Mouse (Mus musculus) ES-Bruce4 (cell line): ENCODE results near the gene Kitl. TPM values are rescaled to one million over a fixed set of nuclear protein-coding genes. Genes with fewer than 3 reads are reported as not detected.
A peak's percentile ranks its signal among the peaks of the same experiment; 100 is the strongest.

Experiments
- H3K27ac ChIP-seq: 2 replicates; pipeline ENCODE4 v1.5.1; 2012; ENCODE audit warnings: low read length, inconsistent platforms; ENCODE audit not compliant: insufficient read depth
- H3K27me3 ChIP-seq: 2 replicates; pipeline ENCODE4 v1.6.1; 2012; ENCODE audit warnings: mild to moderate bottlenecking, low read length, inconsistent platforms; ENCODE audit not compliant: control insufficient read depth, poor library complexity, insufficient read depth, severe bottlenecking
- H3K36me3 ChIP-seq: 2 replicates; pipeline ENCODE4 v1.6.1; 2012; ENCODE audit warnings: inconsistent platforms, mild to moderate bottlenecking, low read length, moderate library complexity; ENCODE audit not compliant: control insufficient read depth, poor library complexity, insufficient read depth, severe bottlenecking
- H3K4me1 ChIP-seq: one replicate; pipeline ENCODE4 v1.8.1; 2011; ENCODE audit warnings: low read length; ENCODE audit not compliant: control insufficient read depth, insufficient read depth
- H3K4me3 ChIP-seq: 2 replicates; pipeline ENCODE4 v1.5.1; 2011; ENCODE audit warnings: low read depth, mild to moderate bottlenecking, low read length
- H3K9ac ChIP-seq: 2 replicates; pipeline ENCODE4 v1.6.1; 2012; ENCODE audit warnings: low read depth, mild to moderate bottlenecking, inconsistent platforms; ENCODE audit not compliant: poor library complexity, severe bottlenecking
- H3K9me3 ChIP-seq: replicated peaks from 2 replicates; pipeline ENCODE4 v1.6.1; 2012; ENCODE audit warnings: mild to moderate bottlenecking, low read length, inconsistent platforms; ENCODE audit not compliant: control insufficient read depth, poor library complexity, insufficient read depth, severe bottlenecking
- CTCF ChIP-seq: IDR thresholded peaks from one replicate; pipeline ENCODE4 v1.8.1; 2011; ENCODE audit warnings: low read depth, low read length
- EP300 ChIP-seq: IDR thresholded peaks from 2 replicates; pipeline ENCODE4 v1.6.1; 2011; ENCODE audit warnings: low read depth, low read length; ENCODE audit not compliant: insufficient read depth
- POLR2A ChIP-seq: IDR thresholded peaks from one replicate; pipeline ENCODE4 v1.8.1; 2011; ENCODE audit warnings: low read length; ENCODE audit not compliant: insufficient read depth
- polyA plus RNA-seq: library from polyadenylated mRNA; stranded (reverse); fragments of >200 nt; gene quantifications from 2 replicates; pipeline ENCODE4 v1.2.4, GENCODE M21; 2011; ENCODE audit warnings: low read depth; ENCODE audit not compliant: missing spikeins, insufficient read depth, insufficient read length

Kitl gene
- polyA plus RNA-seq, 1 experiment: 8.9 TPM

DNA sequence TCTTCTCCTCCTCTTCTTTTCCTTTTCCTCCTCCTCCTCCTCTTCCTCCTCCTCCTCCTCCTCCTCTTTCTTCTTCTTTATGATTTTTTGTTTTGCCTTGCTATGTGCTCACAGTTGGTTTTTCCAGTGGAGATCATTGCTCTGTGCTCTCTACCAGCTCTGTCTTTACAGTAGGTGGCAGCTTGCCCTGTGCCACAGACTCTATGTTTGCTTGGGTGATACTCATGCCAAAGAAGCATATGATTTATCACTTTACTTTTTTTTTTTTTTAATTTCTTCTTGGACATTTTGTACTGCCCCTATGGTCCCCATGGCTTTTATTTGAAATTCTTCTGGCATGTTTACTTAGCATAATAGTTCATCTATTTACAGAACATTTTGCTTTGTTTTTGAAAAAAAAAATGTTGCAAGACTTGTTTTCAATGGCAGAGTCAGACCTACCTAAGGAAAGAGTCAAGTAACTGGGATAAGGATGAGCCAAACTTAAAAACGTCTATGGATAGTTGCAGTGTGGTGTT is 41.7 kb downstream of the Kitl start:
- Histone ChIP-seq H3K36me3 (no peaks in the 10 kb centered on the region), H3K9me3 (no peaks in the 10 kb centered on the region), H3K27ac (no peak overlapping the region), H3K4me1 (no peaks in the 10 kb centered on the region), H3K9ac (no peak overlapping the region), H3K4me3 (no peak overlapping the region), H3K27me3 (no peaks in the 10 kb centered on the region)
- TF ChIP-seq POLR2A (no peak), CTCF (no peak), EP300 (no peak)

DNA sequence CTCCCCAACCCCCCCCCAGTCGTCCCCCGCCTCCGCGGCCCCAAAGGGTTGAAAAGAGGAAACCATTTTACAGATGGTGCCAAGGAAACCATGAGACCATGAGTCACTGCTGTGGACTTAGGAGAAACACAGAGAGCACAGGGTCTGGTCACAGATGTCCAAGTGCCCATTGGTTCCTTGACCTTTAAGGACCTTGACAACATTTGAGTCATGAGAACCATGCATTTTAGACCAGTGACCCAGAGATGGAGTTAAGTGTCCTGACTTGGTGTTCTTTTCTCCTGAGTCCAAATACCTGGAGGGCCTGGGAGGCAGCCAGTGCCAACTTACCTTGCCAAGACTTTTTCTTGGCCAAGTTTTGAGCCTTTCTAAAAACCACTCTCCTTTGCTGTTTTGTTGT is 43.9 kb downstream of the Kitl start:
- H3K4me1 ChIP-seq: no peaks in the 10 kb centered on the region
- H3K27me3 ChIP-seq: no peaks in the 10 kb centered on the region
- H3K4me3 ChIP-seq: no peak overlapping the region
- H3K36me3 ChIP-seq: no peaks in the 10 kb centered on the region
- H3K27ac ChIP-seq: no peak overlapping the region
- no peaks in the 10 kb centered on the region for H3K9me3 ChIP-seq
- no peak overlapping the region for H3K9ac ChIP-seq
- TF ChIP-seq EP300 (no peak), CTCF (no peak), POLR2A (no peak)

DNA sequence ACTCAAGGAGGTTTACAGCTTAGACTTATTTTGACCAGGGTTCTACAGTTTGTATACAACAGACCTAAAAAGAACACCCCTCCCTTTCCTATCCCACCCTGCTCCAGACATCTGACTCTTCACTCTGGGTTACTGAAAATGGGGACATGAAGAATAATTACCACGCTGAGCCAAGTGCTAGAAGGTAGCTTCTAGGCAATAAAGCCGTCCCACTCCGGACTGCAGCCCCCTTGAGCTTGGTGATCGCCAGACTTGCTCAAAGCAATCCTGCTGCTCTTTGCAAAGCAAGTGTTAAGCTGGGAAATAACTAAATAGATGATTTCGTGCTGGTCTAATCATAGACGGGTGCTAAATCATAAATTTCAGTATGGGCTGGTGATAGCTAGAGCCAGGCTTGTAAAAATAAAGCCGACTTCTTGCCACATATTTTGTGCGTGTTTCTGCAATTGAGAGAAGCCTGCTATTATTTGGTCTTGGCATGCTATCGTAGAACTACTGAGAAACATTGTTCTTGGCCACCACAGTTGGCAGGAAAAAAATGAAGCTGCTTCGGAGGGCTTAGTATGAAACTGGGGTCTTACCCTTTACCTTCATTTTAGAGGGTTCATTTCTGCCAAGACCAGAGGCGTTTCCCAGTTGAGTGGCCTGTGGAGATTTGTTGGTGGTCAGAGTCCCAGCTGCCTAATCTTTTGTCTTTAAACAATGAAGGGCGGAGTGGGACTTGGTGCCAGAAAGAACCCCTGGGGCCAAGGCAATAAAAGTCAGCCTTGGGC is 50.3 kb downstream of the Kitl start:
- Histone ChIP-seq H3K9me3 (no peaks in the 10 kb centered on the region), H3K4me3 (no peak overlapping the region), H3K36me3 (no peaks in the 10 kb centered on the region), H3K27me3 (no peaks in the 10 kb centered on the region), H3K4me1 (peaks cover 2% of the 10 kb centered on the region), H3K9ac (no peak overlapping the region), H3K27ac (peak overlapping the region; percentile 51; the same call in 1 of the 2 replicates)
- no peak for TF ChIP-seq POLR2A
- TF ChIP-seq EP300: peak; percentile 76
- no peak for TF ChIP-seq CTCF

DNA sequence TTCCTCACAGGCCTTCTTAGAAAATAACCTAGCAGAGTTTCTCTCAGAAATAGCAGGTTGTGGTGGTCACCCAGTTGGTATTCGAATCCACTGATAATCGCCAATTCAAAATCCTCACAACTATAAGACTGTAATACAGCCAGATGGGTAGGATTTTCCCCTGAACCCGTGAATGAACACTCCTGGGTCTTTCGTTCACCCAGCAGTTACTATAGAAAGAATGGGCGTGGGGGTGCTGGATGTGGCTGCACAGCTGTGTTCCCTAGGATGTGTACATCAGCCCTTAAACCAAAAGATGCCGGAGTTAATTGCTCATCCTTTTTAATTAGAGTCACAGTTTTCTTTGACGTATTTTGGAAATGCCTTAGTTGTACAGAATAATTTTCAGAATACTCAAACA is 50.9 kb downstream of the Kitl start:
- Histone ChIP-seq H3K9me3 (no peaks in the 10 kb centered on the region), H3K36me3 (no peaks in the 10 kb centered on the region), H3K27ac (peak overlapping the region; percentile 24), H3K9ac (no peak overlapping the region), H3K27me3 (no peaks in the 10 kb centered on the region), H3K4me3 (no peak overlapping the region), H3K4me1 (peaks cover 2% of the 10 kb centered on the region)
- TF ChIP-seq EP300 (no peak), POLR2A (no peak), CTCF (no peak)

DNA sequence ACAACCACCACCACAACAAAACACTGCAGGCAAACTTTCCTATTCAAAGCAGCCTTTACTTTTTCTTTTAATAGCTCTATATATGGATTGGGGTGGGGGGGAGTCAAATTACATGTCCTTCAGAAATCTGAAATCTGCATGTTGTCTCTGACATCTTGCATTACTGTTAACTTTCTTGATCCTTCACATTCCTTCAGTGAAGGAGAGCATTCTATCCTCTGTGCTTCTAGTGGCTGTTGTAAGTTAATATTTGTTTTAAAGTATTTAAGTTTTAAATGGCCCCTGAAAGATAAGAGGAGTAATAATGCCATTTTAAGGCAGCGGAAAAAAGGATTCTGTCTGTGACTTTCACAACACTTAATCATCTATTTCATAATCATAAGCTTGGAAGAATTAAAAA is 57.2 kb downstream of the Kitl start:
- TF ChIP-seq EP300 (no peak), POLR2A (no peak), CTCF (no peak)
- no peak overlapping the region for H3K4me3 ChIP-seq
- H3K9me3 ChIP-seq: no peaks in the 10 kb centered on the region
- H3K27me3 ChIP-seq: no peaks in the 10 kb centered on the region
- H3K36me3 ChIP-seq: no peaks in the 10 kb centered on the region
- no peak overlapping the region for H3K9ac ChIP-seq
- H3K4me1 ChIP-seq: peaks cover 1% of the 10 kb centered on the region
- H3K27ac ChIP-seq: no peak overlapping the region

DNA sequence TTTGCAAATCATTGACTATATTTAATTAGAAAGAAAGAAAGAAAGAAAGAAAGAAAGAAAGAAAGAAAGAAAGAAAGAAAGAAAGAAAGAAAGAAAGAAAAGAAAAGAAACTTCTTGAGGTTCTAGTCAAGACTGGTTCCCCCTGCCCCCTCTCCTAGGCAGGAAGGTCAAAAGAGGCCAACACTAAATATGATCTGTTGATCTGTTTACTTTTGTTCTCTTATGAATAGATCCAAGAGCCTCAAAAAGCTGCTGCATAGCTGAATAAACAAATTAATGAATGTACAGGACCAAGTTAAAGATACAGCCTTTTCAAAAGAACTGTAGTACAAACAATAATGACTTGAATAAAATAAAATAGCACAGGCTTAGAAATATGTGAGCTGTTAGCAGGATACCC is 57.7 kb downstream of the Kitl start:
- H3K27me3 ChIP-seq: no peaks in the 10 kb centered on the region
- no peak overlapping the region for H3K9ac ChIP-seq
- H3K36me3 ChIP-seq: no peaks in the 10 kb centered on the region
- H3K4me3 ChIP-seq: no peak overlapping the region
- H3K9me3 ChIP-seq: no peaks in the 10 kb centered on the region
- TF ChIP-seq POLR2A: no peak
- no peak for TF ChIP-seq EP300
- no peaks in the 10 kb centered on the region for H3K4me1 ChIP-seq
- no peak overlapping the region for H3K27ac ChIP-seq
